Mouse (Mus musculus) brain, embryonic 14.5 days (tissue): ENCODE data around the gene 8030474K03Rik.

Experiments
- CTCF ChIP-seq: fragments of 200-500 bp; IDR thresholded peaks from 2 replicates; pipeline ENCODE4 v1.5.1; 2012; ENCODE audit warnings: inconsistent platforms, mild to moderate bottlenecking, moderate library complexity, borderline replicate concordance; ENCODE audit not compliant: insufficient read depth, insufficient read length; ENCODE audit errors: extremely low read depth
- POLR2A ChIP-seq: fragments of 200-500 bp; IDR thresholded peaks from 2 replicates; pipeline ENCODE4 v1.6.1; 2012; ENCODE audit warnings: mild to moderate bottlenecking, inconsistent platforms, borderline replicate concordance; ENCODE audit not compliant: poor library complexity, insufficient read depth, insufficient read length, severe bottlenecking; ENCODE audit errors: extremely low read depth

DNA sequence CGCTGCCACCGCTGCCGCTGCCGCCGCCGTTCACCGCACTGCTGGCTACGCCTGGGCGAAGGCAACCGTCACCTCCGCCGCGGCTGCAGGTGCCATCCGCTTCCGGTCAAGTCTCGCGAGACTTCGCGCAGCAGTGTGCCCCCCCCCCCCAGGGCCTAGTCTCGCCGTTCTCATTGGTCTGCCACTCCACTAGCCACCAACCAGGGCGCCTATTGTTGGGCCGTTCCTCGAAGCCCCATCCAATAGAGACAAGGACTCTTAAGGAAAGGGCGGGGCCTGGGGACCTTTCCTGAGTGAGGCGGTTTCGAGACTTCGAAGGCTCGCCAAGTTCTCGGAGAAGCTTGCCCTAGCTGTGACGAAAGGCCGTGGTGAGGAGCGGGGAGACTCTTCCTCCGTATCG, at the start of gene 8030474K03Rik, which contains the start of gene Gm4779:
- no peak for TF ChIP-seq CTCF
- no peak for TF ChIP-seq POLR2A
